Mouse (Mus musculus) adrenal gland, postnatal 25 days (tissue): ENCODE measurements around the gene Ppy. TPM values are rescaled to one million over a fixed set of nuclear protein-coding genes. Genes with fewer than 3 reads are reported as not detected.
A peak's percentile ranks its signal among the peaks of the same experiment; 100 is the strongest.

Experiments used
- DNase-seq: peaks from one replicate; pipeline ENCODE4 v3.0.0; 2021; ENCODE audit warnings: mixed read lengths
- long read RNA-seq: library from polyadenylated mRNA; stranded (forward); transcript quantifications from one replicate; pipeline ENCODE4 v2.0.0, GENCODE M21; 2021
- total RNA-seq: library from RNA; stranded (reverse); gene quantifications from 2 replicates; pipeline ENCODE4 v1.2.3, GENCODE M21; 2021

Gene Ppy
- total RNA-seq: not detected in 2 replicates
- long read RNA-seq: 0 reads

DNA sequence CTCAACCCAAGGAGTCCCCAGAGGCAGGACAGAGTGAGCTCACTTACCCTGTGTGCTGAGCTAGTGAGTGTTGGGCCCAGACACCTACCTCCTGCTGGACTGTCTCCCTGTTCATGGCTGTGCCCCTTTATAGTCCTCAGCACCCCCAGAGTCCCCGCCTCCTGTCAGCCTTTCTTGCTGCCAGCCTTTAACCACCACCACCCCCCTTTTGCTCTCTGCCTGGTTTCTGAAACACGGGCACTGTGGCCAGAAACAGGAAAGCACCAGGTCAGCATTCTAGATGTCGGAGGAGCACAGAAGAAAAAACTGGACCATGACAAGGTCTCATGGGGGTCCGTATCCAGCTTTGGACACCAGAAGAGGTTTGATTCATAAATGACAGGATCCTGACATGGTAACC, at the start of gene Ppy:
Ppy (minus strand) TSS at position 101 of the 400 bp plus-strand sequence.
- DNase-seq: no peak

DNA sequence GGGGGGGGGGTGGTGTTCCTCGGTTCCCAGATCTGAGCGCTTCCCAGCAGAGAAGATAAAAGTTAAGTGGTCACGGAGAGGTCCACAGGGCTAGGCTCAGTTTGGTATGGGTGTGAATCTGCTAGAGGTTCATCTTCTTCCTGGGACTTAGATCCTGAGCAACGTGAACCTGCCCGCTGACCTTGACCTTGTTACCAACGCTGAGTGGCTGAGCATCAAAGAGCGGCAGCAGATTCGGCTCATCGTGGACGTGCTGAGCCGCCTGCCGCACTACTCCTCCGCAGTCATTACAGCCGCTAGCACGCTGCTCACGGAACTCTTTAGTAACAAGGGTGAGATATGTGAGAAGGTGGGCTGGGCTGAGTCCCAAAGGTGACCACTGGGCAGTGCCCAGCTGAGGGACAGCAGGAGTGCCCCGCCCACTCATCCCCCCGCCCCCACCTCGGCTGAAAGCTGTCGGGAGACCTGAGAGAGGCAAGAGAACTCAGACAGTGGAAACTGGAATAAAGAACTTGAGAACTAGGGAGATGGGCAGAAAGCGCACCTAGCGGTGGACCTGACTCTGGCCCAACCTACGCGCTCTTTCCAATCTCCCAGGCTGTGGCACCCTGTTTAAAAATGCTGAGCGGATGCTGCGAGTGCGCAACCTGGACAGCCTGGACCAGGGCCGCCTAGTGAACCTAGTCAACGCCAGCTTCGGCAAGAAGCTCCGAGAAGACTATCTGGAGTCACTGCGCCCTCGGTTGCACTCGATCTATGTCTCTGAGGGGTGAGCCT, 46.3 kb upstream of the Ppy start:
- DNase-seq: no peak

GRCm38 (mm10) chr11:102146531-102146930, 45.4 kb upstream of the Ppy start:
- no peak for DNase-seq

DNA sequence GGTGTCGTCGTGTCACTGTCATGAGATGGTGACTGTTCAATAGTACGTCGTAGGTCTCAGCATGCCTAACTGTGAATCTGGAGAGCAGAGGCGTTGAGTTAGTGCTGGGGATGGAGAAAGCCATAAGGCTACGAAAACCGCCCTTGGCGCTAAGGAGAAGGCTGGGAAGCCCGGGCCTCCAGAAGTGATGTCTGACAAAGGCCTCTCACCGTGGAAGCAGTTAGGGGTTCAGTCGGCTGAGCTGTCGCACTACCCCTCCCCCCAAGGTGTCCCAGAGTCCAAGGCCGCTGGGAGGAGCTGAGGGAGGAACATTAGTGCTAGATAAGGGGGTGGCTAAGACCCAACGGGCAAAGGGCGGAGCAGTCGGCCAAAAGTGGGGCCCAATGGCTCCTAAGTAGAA, 44.9 kb upstream of the Ppy start:
- peak; percentile 33 for DNase-seq

GRCm38 (mm10) chr11:102145471-102146001, 44.4 kb upstream of the Ppy start, which contains the start of gene Nags:
Gene Nags, plus strand, starts transcription at chr11:102145513.
- DNase-seq: peak; percentile 9

GRCm38 (mm10) chr11:102144957-102145470, 43.9 kb upstream of the Ppy start:
- DNase-seq: no peak

GRCm38 (mm10) chr11:102142355-102142754, 41.2 kb upstream of the Ppy start:
- DNase-seq: no peak

GRCm38 (mm10) chr11:102140508-102140907, 39.4 kb upstream of the Ppy start:
- DNase-seq: peak; percentile 48

DNA sequence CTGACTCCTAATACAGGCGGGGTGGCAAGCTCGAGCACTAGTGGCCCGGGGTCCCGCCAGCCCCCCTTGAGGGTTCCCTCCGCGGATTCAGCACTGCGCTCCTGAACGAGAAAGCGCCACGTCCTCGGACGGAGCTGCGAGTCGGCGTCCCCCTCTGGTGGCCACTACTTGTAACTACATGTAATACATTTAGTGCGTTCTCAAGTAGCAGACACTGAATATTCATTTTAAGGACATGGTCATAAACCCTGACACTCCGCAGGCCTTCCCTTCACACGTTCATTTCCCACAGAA, 37.3 kb upstream of the Ppy start:
- DNase-seq: peak; percentile 67

DNA sequence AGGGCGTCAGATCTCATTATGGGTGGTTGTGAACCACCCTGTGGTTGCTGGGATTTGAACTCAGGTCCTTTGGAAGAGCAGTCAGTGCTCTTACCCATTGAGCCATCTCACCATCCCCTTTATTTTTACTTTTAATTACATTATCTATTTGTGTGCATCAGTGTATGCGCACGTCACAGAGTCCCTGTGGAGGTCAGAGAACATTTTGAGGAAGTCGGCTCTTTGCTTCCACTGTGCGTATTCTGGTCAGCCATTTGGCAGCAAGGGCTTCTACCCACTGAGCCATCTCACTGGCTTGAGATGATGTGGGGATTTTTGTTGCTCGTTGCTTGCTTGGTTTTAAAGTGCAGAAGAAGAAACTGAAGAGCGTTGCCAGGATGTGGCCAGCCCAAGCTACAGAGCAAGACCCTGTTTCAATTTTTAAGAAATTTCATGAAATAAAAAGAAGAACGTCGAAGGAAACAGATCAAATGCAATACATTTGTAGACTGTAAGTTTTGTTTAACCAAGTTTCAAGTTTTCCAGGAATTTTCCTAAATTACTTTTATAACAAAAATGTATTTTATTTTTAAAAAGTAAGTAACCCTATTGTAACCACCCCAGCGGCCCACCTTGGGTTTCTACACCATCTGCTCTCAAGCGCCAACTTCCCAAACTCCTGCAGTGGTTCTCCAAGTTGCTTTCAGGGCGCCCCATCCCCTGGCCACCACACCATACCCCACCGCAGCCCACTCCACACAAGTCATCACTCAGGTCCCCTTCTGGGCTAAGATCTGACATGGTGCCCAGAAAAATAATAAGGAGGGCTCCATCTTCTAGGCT, 36.7 kb upstream of the Ppy start:
- no peak for DNase-seq

DNA sequence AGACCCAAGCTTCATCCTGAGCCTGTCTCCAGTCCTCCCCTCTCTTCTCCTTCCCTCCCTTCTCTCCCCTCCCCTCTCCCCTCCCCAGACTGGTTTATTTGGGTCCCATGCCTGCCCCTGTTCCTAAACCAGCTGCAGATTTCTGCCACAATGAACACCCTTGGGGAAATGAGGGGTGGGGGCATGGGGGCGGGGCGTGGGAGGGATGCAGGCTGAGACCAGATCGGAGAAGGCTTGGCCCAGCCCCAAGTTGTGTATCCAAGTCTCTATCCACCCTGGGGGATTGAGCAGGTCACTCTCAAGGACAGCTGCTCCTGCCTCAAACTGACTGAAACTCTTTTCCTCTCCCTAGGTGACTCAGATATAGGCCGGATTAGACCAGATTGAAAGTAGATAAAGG, 33.4 kb upstream of the Ppy start:
- DNase-seq: no peak

- no peak for DNase-seq
Observed at GRCm38 (mm10) chr11:102117386-102117785, 16.3 kb upstream of the Ppy start.

GRCm38 (mm10) chr11:102116241-102116640, 15.1 kb upstream of the Ppy start:
- no peak for DNase-seq

DNA sequence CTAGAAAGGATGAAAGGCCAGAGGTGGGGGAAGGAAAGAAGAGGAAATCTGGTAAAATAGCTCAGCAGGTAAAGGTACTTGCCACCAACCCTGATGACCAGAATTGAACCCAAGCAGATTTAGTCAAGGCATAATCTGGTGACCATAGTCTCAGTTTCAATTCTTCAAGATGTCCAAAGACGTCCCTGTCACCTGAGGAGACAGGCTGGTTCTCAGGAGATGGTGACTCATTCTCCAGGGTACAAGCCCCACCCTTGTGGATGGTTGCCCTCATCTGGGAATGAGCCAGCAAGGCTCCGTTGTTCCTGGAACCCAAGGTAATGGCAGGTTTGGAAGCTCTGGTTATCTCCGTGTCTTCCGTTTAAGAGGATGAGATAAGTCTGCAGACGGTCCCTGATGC, 10.5 kb upstream of the Ppy start:
- DNase-seq: no peak

GRCm38 (mm10) chr11:102107732-102108131, 6.6 kb upstream of the Ppy start, which contains the start of gene Pyy:
Gene Pyy, minus strand, starts transcription at chr11:102107832.
- DNase-seq: no peak

GRCm38 (mm10) chr11:102106911-102107310, 5.8 kb upstream of the Ppy start:
- DNase-seq: no peak

- DNase-seq: peak; percentile 75
Observed at GRCm38 (mm10) chr11:102102485-102103258, 1.6 kb upstream of the Ppy start.

DNA sequence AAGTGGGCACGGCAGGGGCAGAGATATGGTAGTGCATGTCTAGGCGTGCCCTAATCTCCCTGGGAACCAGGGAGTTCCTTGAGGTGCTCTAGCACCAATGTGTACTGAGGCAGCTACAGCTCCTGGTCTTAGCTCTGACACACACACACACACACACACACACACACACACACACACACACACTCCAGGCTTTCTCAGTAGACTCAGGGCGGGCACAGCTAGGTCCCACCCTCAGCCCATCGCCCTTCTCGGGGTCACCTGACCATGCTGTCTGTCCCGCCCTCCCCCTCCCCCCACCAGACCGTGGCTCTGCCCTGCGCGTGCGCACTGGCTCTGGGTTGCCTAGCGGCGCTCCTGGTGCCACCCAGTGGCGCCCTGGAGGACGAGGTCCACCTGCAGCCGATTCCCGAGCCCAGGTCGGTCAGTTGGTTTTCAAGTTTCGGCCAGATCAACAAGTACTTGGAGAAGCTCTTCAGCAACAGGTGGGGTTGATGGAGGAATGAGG, 4.2 kb downstream of the Ppy start:
- DNase-seq: peak; percentile 82

GRCm38 (mm10) chr11:102096446-102096845, 4.7 kb downstream of the Ppy start:
- DNase-seq: no peak

DNA sequence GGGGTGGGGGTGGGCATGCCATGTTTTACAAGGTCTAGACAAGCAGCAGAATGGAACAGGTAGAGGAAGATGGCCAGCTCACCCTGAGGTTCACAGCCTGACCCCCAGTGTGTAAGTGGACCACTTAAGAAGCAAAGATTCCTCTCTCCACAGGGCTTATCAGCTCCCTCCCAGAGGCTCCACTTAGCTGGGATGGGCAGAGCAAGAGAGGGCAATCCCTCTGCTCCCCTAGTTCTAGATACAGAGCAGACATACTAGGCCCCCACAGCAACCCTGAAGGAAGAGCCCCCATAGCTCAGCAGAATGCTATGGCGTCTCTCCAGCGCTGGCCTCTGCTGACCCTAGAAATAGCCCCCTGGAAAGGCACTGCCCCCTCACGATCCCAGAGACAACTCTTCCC, 5.4 kb downstream of the Ppy start:
- DNase-seq: no peak

- peak; percentile 60 for DNase-seq
Observed at GRCm38 (mm10) chr11:102089088-102089808, 11.9 kb downstream of the Ppy start.
